Mouse (Mus musculus) midbrain, embryonic 11.5 days (tissue): ENCODE measurements around the gene Dtnbp1. TPM values are rescaled to one million over a fixed set of nuclear protein-coding genes. Genes with fewer than 3 reads are reported as not detected.

Experiments
- polyA plus RNA-seq: library from polyadenylated mRNA; unstranded; fragments of >200 nt; fragmentation: Nextera tagmentation; extraction: Ambion mirVana; gene quantifications from 2 replicates; pipeline ENCODE4 v1.2.1, GENCODE M21; 2014

The Dtnbp1 gene
- polyA plus RNA-seq, 1 experiment from 2014 or later = 69.5 TPM

Other genes starting within 250 kb of the Dtnbp1 start
- gene Gm9817, start 76.5 kb upstream of the Dtnbp1 start, polyA plus RNA-seq = 0.14 TPM in 1 of 2 replicates, not detected in the other